Mouse (Mus musculus): Measurements from ENCODE around the gene Mettl7a2. TPM values are rescaled to one million over a fixed set of nuclear protein-coding genes. Genes with fewer than 3 reads are reported as not detected.
"Not testable (repeated sequence)": the region's sequence is repeated elsewhere in the genome, so short reads cannot be mapped to it uniquely, and the experiment has no call there.

Gene Mettl7a2
- polyA plus RNA-seq, 1 experiment from 2014 or later = not detected

DNA sequence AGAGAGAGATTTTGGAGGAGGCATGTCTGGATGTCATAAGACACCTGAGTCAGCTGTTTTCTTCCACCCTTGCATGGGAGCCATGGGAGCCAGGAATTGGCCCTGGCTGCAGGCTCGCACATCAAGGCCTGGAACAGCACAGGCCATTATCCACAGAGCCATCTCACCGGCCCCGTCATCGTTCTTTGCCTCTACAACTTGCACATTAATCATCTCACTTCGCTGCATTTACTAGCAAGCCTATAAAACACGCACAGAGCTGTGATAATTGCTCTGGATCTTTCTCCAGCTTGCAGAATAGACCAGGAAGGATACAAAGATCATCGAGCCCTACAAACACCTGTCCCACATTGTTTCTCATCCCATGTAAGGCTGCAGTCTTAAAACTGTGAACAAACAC lies 22.3 kb upstream of the Mettl7a2 start:
- Histone ChIP-seq H3K9ac (ENCODE audit: low read length) (no peak overlapping the region), H3K4me1 (replicated peaks; ENCODE audit: control insufficient read depth, insufficient read depth, low read length) (no peaks in the 10 kb centered on the region), H3K4me2 (ENCODE audit: low read depth, low read length, severe bottlenecking) (no peak overlapping the region), H3K4me3 (ENCODE audit: low read depth, low read length) (no peak overlapping the region), H3K9me3 (ENCODE audit: control insufficient read depth, low read length) (no peaks in the 10 kb centered on the region), H3K36me3 (ENCODE audit: control insufficient read depth, insufficient read depth, low read length) (no peaks in the 10 kb centered on the region), H3K27ac (ENCODE audit: low read depth, low read length) (no peak overlapping the region), H3K27me3 (ENCODE audit: control insufficient read depth, insufficient read depth, low read length) (no peaks in the 10 kb centered on the region)
- ATAC-seq (replicated peaks; ENCODE audit: low FRiP score) (no peak), DNase-seq (ENCODE audit: low spot score) (no peak)
- 85% methylated on average over 7 of the region's 7 CpGs for WGBS

DNA sequence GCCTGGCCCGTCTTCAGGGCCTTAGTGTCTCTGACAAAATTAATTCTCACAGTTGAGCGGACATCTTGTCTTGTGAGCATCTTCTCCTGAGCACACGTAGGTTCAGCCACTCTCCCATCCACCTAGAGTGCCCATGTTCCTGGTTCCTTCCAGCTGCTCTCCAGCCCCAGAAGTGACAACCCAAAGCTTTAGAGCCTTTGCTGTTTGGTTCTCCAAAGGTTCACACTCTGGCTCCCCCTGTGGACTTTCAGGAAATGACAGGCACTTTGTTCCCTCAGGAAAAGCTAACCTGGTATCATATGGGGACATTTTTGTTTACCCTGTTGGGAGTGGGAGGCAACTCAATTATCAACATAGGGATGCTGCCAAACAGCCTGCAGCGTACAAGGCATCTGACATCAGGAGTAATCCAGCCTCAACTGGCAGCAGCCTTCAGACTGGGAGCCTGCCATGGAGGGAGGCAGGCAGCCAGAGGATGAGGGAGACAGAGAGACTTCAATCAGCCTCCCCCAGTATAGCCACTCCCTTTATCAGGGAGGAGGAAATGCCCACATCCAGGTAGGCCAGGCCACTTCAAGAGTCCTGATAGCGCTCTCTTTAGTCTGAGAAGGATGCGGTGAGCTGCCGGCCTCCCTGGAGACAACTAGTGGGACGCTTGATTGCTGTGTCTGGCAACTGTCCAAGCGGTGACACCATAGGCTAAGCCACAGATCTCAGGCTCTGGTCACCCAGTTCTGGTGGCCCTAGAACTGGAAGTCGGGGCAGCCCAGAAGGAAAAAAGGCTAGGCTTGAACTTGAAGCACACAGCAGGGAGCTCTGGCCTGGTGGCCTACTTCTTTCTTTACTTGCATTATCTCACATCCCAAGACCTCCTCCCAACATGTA lies 20.7 kb upstream of the Mettl7a2 start:
- not testable (repeated sequence) for H3K9ac ChIP-seq (ENCODE audit: low read length); H3K27ac ChIP-seq (ENCODE audit: low read depth, low read length); H3K9me3 ChIP-seq (ENCODE audit: control insufficient read depth, low read length); H3K4me1 ChIP-seq (replicated peaks; ENCODE audit: control insufficient read depth, insufficient read depth, low read length); ATAC-seq (replicated peaks; ENCODE audit: low FRiP score); H3K36me3 ChIP-seq (ENCODE audit: control insufficient read depth, insufficient read depth, low read length); H3K27me3 ChIP-seq (ENCODE audit: control insufficient read depth, insufficient read depth, low read length); DNase-seq (ENCODE audit: low spot score); H3K4me2 ChIP-seq (ENCODE audit: low read depth, low read length, severe bottlenecking); H3K4me3 ChIP-seq (ENCODE audit: low read depth, low read length)
- 33% methylated on average over 2 of the region's 10 CpGs for WGBS

DNA sequence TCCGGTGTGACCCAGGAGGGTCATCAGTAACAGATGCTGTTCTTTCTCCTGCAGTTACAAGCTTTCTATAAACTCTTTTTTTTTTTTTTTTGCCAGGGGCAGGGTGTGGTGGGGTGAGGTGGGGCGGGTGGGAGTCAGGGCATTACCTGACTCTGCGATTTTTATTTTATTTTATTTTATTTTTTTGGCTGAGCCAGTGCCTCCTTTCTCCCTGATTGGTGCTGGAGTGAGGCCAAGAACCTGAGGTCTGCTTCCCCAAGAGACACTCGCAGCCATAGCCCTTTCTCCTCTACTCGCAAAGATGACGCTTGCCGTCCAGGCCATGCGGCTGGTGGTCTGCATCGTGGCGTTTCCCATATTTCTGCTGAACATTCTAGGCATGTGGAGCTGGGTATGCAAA lies 18.4 kb upstream of the Mettl7a2 start, which contains the start of gene Mettl7a3:
Gene Mettl7a3, plus strand, starts transcription at position 301 of the 400 bp plus-strand sequence.
- Histone ChIP-seq H3K27ac (ENCODE audit: low read depth, low read length) (no peak within 1 kb of the TSS), H3K4me1 (replicated peaks; ENCODE audit: control insufficient read depth, insufficient read depth, low read length) (no peaks in the 10 kb centered on the region), H3K9me3 (ENCODE audit: control insufficient read depth, low read length) (no peaks in the 10 kb centered on the region), H3K4me2 (ENCODE audit: low read depth, low read length, severe bottlenecking) (no peak within 1 kb of the TSS), H3K36me3 (ENCODE audit: control insufficient read depth, insufficient read depth, low read length) (no peaks in the 10 kb centered on the region), H3K27me3 (ENCODE audit: control insufficient read depth, insufficient read depth, low read length) (no peaks in the 10 kb centered on the region), H3K4me3 (ENCODE audit: low read depth, low read length) (no peak within 1 kb of the TSS), H3K9ac (ENCODE audit: low read length) (no peak within 1 kb of the TSS)
- WGBS = 88% methylated on average over 10 of the region's 10 CpGs
- ATAC-seq (replicated peaks; ENCODE audit: low FRiP score) (no peak), DNase-seq (ENCODE audit: low spot score) (no peak)

DNA sequence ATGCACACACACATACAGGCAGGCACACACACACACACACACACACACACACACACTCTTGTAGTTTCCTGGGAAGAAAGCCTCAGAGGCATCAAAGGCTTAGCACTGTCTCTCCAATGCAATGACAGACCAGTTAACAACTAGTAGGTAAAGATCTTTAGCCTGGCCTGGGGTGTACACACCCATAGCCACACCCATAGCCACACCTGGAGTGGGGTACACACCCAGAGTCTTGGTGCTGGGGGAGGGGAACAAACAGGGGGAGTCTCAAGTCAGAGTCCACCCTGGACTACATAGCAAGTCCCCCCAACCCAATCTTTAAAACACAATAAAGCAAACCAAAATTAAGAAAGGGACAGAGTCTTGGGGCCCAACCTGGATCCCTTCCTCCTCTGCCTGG lies 15.7 kb upstream of the Mettl7a2 start:
- not testable (repeated sequence) for H3K36me3 ChIP-seq (ENCODE audit: control insufficient read depth, insufficient read depth, low read length); H3K9ac ChIP-seq (ENCODE audit: low read length); H3K4me1 ChIP-seq (replicated peaks; ENCODE audit: control insufficient read depth, insufficient read depth, low read length); H3K4me3 ChIP-seq (ENCODE audit: low read depth, low read length); H3K27ac ChIP-seq (ENCODE audit: low read depth, low read length); DNase-seq (ENCODE audit: low spot score); H3K9me3 ChIP-seq (ENCODE audit: control insufficient read depth, low read length); ATAC-seq (replicated peaks; ENCODE audit: low FRiP score); H3K4me2 ChIP-seq (ENCODE audit: low read depth, low read length, severe bottlenecking); H3K27me3 ChIP-seq (ENCODE audit: control insufficient read depth, insufficient read depth, low read length)

DNA sequence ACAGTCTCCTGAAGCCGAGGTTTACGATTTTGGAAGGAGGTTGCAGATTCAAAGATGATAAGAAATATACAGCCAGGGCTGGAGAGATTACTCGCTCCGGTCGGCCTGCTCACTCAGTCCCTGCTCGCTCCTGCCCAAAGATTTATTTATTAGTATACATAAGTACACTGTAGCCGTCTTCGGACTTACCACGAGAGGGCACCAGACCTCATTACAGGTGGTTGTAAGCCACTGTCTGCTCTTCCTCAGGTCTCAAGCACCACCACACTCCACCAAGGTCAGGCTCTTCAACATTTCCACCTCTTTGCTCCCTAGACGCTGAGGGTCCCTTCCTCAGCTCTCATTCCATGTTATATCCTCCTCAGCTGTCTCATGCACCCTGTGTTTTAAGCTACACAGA lies 15.2 kb upstream of the Mettl7a2 start:
- H3K27ac ChIP-seq (ENCODE audit: low read depth, low read length); H3K4me2 ChIP-seq (ENCODE audit: low read depth, low read length, severe bottlenecking); H3K9ac ChIP-seq (ENCODE audit: low read length); H3K27me3 ChIP-seq (ENCODE audit: control insufficient read depth, insufficient read depth, low read length); H3K4me3 ChIP-seq (ENCODE audit: low read depth, low read length); H3K36me3 ChIP-seq (ENCODE audit: control insufficient read depth, insufficient read depth, low read length); H3K9me3 ChIP-seq (ENCODE audit: control insufficient read depth, low read length); H3K4me1 ChIP-seq (replicated peaks; ENCODE audit: control insufficient read depth, insufficient read depth, low read length); ATAC-seq (replicated peaks; ENCODE audit: low FRiP score): not testable (repeated sequence)
- WGBS = 46% methylated on average over 10 of the region's 10 CpGs
- peak; percentile 60 for DNase-seq (ENCODE audit: low spot score)

DNA sequence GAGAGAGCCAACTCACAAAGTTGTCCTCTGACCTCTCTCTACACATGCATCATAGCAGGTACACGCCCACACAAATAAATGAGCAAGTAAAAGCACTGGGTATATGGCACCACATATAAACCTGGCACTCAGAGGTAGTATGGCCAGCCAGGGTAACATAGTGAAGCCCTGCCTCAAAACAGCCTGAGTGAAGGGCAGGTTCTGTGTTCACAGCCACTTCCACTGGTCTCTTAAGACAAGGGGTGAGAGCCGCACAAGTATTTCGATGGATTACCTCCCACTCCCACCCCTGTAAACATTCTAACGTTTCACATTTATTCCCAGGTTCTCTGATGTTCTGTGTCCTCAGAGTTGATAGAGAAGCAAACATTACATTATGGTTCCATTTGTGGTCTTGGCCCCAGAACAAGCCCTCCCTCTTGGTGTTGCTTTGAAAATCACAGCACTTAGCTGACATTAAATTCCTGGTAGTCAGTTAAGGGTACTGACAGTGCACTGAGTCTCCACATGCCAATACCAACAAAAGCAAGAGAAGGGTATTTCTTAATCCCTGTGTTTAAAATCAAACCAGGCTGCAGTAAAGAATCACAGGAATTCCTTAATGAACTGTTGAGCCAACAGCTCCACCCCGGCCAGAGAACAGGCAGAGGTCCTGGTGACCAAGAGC lies 11.6 kb upstream of the Mettl7a2 start:
- ATAC-seq (replicated peaks; ENCODE audit: low FRiP score); DNase-seq (ENCODE audit: low spot score); H3K4me1 ChIP-seq (replicated peaks; ENCODE audit: control insufficient read depth, insufficient read depth, low read length); H3K9me3 ChIP-seq (ENCODE audit: control insufficient read depth, low read length); H3K36me3 ChIP-seq (ENCODE audit: control insufficient read depth, insufficient read depth, low read length); H3K4me2 ChIP-seq (ENCODE audit: low read depth, low read length, severe bottlenecking); H3K27ac ChIP-seq (ENCODE audit: low read depth, low read length); H3K27me3 ChIP-seq (ENCODE audit: control insufficient read depth, insufficient read depth, low read length); H3K4me3 ChIP-seq (ENCODE audit: low read depth, low read length); H3K9ac ChIP-seq (ENCODE audit: low read length): not testable (repeated sequence)
- WGBS = 72% methylated on average over 4 of the region's 5 CpGs

DNA sequence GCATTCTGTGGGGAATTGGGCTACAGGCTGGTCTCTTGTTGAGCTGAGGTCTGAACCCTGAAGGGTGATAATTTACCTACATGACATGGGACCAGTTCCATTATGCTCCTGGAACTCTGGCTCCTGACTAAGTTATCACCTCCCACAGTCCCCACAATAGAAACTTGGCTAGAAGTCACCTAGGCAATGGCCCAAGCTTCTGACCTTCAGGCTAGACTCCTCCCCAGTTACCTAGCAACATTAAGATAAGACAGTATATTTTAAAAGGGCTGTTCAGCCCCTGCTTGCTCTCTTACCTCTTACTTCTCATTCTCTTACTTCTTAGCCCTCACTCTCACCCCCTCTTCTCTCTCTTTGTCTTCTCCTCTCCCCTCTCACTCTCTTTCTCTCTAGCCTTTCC lies 7.5 kb upstream of the Mettl7a2 start:
- Histone ChIP-seq H3K27me3 (ENCODE audit: control insufficient read depth, insufficient read depth, low read length) (no peaks in the 10 kb centered on the region), H3K4me3 (ENCODE audit: low read depth, low read length) (no peak overlapping the region), H3K4me2 (ENCODE audit: low read depth, low read length, severe bottlenecking) (no peak overlapping the region), H3K9ac (ENCODE audit: low read length) (no peak overlapping the region), H3K27ac (ENCODE audit: low read depth, low read length) (no peak overlapping the region), H3K9me3 (ENCODE audit: control insufficient read depth, low read length) (no peaks in the 10 kb centered on the region), H3K36me3 (ENCODE audit: control insufficient read depth, insufficient read depth, low read length) (no peaks in the 10 kb centered on the region), H3K4me1 (replicated peaks; ENCODE audit: control insufficient read depth, insufficient read depth, low read length) (no peaks in the 10 kb centered on the region)
- no peak for DNase-seq (ENCODE audit: low spot score)
- ATAC-seq (replicated peaks; ENCODE audit: low FRiP score) = no peak

DNA sequence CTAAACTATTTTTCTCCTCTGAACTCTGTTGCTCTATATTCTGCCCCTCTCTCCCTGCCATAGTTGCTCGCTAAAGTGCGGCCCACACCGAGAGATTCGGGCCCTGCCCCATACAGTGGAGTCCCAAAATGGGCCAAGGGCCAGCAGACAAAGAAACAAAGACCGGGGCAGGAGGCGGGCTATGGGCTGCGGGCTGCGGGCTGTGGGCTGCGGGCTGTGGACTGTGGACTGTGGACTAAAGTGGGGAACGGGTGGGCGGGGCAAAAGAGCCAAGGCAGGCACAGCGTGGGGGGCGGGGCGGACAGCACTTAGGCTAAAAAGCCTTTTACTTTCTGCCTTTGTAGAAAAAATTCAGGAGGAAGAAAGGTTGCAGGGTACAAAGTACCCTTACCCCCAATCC lies 6.2 kb upstream of the Mettl7a2 start:
- H3K36me3 ChIP-seq (ENCODE audit: control insufficient read depth, insufficient read depth, low read length) = no peaks in the 10 kb centered on the region
- no peak for ATAC-seq (replicated peaks; ENCODE audit: low FRiP score)
- H3K9ac ChIP-seq (ENCODE audit: low read length) = no peak overlapping the region
- no peaks in the 10 kb centered on the region for H3K4me1 ChIP-seq (replicated peaks; ENCODE audit: control insufficient read depth, insufficient read depth, low read length)
- peak; percentile 53 for DNase-seq (ENCODE audit: low spot score)
- no peak overlapping the region for H3K4me2 ChIP-seq (ENCODE audit: low read depth, low read length, severe bottlenecking)
- H3K9me3 ChIP-seq (ENCODE audit: control insufficient read depth, low read length) = no peaks in the 10 kb centered on the region
- H3K27ac ChIP-seq (ENCODE audit: low read depth, low read length) = no peak overlapping the region
- 65% methylated on average over 14 of the region's 14 CpGs for WGBS
- H3K4me3 ChIP-seq (ENCODE audit: low read depth, low read length) = no peak overlapping the region
- no peaks in the 10 kb centered on the region for H3K27me3 ChIP-seq (ENCODE audit: control insufficient read depth, insufficient read depth, low read length)

DNA sequence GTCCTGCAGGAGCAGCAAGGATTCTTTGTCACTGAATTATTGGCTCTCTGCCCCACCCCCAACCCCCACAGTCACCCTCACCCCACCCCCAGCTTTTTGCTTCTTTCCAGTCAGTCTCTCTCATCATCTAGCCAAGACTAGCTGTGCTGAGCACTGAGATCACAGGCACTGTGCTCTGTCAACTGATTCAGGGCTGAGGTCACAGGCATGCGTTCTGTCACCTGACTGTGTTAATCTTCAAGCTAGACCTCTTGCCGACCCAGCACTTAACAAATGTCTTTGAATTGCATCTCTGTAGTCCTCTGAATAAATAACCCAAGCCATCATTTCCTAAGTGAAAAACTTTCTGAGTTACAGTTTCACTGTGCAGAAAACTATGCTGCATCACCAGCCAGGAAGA lies 3.5 kb upstream of the Mettl7a2 start:
- no peaks in the 10 kb centered on the region for H3K4me1 ChIP-seq (replicated peaks; ENCODE audit: control insufficient read depth, insufficient read depth, low read length)
- no peak for ATAC-seq (replicated peaks; ENCODE audit: low FRiP score)
- DNase-seq (ENCODE audit: low spot score) = no peak
- no peaks in the 10 kb centered on the region for H3K36me3 ChIP-seq (ENCODE audit: control insufficient read depth, insufficient read depth, low read length)
- no peak overlapping the region for H3K9ac ChIP-seq (ENCODE audit: low read length)
- WGBS = 73% methylated on average over 2 of the region's 2 CpGs
- no peaks in the 10 kb centered on the region for H3K27me3 ChIP-seq (ENCODE audit: control insufficient read depth, insufficient read depth, low read length)
- no peak overlapping the region for H3K27ac ChIP-seq (ENCODE audit: low read depth, low read length)
- no peak overlapping the region for H3K4me2 ChIP-seq (ENCODE audit: low read depth, low read length, severe bottlenecking)
- H3K9me3 ChIP-seq (ENCODE audit: control insufficient read depth, low read length) = no peaks in the 10 kb centered on the region
- H3K4me3 ChIP-seq (ENCODE audit: low read depth, low read length) = no peak overlapping the region

Measured in forebrain, embryonic 11.5 days (tissue).